In genomic region chr1:42259216-42259977, GRCm38 (mm10) we compare ENCODE assay signal across 13 mouse cellular contexts.
DNase-seq lines count a peak whose midpoint lies in the region; ATAC-seq and TF ChIP-seq lines count a peak whose summit lies in the region.
"Had no signal": no experiment of that assay in that cellular context is flagged by ENCODE, and none has a peak within 500 bp of the region (broad histone marks: within the 10 kb centered on the region; RNA-seq: fewer than 3 reads in every experiment).

No protein-coding gene starts in this region.

- peak overlapping the region; percentile 23 for H3K4me2 ChIP-seq in midbrain, postnatal 0 days (ENCODE audit: low read depth, low read length, poor library complexity, severe bottlenecking)
- H3K4me2 ChIP-seq: embryonic facial prominence, embryonic 12.5 days had no signal

- 56% methylated on average over 13 of the region's 13 CpGs for WGBS in hindbrain, embryonic 10.5 days
- WGBS in midbrain, postnatal 0 days, result 27% methylated on average over 12 of the region's 13 CpGs

- H3K9ac ChIP-seq in midbrain, postnatal 0 days (replicated peaks; ENCODE audit: low read length, poor library complexity, severe bottlenecking), result no peak overlapping the region
- H3K9ac ChIP-seq: embryonic facial prominence, embryonic 12.5 days had no signal

- intact Hi-C loops in left cerebral cortex, adult 2 months (cut with DNase I), result loop anchor here (2.0 to 10.0 kb wide), 7 partner anchors 278 to 1375 kb away; no protein-coding TSS in a partner anchor
- intact Hi-C loops in left cerebral cortex, postnatal 14 days (cut with DNase I), result loop anchor here (2.0 to 5.0 kb wide), 3 partner anchors 363 to 447 kb away; no protein-coding TSS in a partner anchor

- peaks cover 76% of the 10 kb centered on the region for H3K4me1 ChIP-seq in hindbrain, embryonic 10.5 days (replicated peaks)
- H3K4me1 ChIP-seq in midbrain, postnatal 0 days (ENCODE audit: insufficient read depth, low read length), result peaks cover 6% of the 10 kb centered on the region; the same call in 1 of the 2 replicates

- no peak for DNase-seq in left cerebral cortex, adult 2 months (ENCODE audit: extremely low spot score in 1 of 2, low spot score in 2 of 2)
- no peak for DNase-seq in left cerebral cortex, postnatal 14 days (ENCODE audit: low spot score in 2 of 2)
- peak; percentile 68 for DNase-seq in embryo, embryonic 11 days
- no peak for DNase-seq in hindbrain, embryonic 10.5 days (ENCODE audit: low spot score)
- no peak for DNase-seq in midbrain, postnatal 0 days (ENCODE audit: low spot score)
- DNase-seq in layer of hippocampus, adult 8-10 months (ENCODE audit: low spot score in 2 of 2), result no peak
- no peak for DNase-seq in ovary, postnatal 36 days (ENCODE audit: low spot score)
- DNase-seq: gastrocnemius, postnatal 25 days; heart, postnatal 36 days; lung, adult 18-20 months; spleen, adult 18-20 months; thymus, postnatal 36 days had no signal

- H3K27ac ChIP-seq in left cerebral cortex, adult 2 months, result peak overlapping the region; percentile 92
- H3K27ac ChIP-seq in hindbrain, embryonic 10.5 days, result peak overlapping the region; percentile 90
- H3K27ac ChIP-seq in midbrain, postnatal 0 days (ENCODE audit: low read depth, low read length), result peak overlapping the region; percentile 69
- H3K27ac ChIP-seq: embryonic facial prominence, embryonic 12.5 days had no signal

- TF ChIP-seq CTCF in left cerebral cortex, adult 2 months (IDR thresholded peaks at IDR 0.05), result no peak
- TF ChIP-seq CTCF in midbrain, postnatal 0 days (IDR thresholded peaks at IDR 0.05), result no peak

- peak overlapping the region; percentile 1; the same call in 1 of the 2 replicates for H3K4me3 ChIP-seq in left cerebral cortex, adult 2 months
- no peak overlapping the region; the same call in 1 of the 2 replicates for H3K4me3 ChIP-seq in hindbrain, embryonic 10.5 days
- H3K4me3 ChIP-seq in midbrain, postnatal 0 days (ENCODE audit: low read depth, low read length), result no peak overlapping the region
- H3K4me3 ChIP-seq: embryonic facial prominence, embryonic 12.5 days had no signal

- no peak for ATAC-seq in midbrain, postnatal 0 days (ENCODE audit: low FRiP score)

- H3K9me3 ChIP-seq in hindbrain, embryonic 10.5 days, result no peaks in the 10 kb centered on the region
- H3K9me3 ChIP-seq in midbrain, postnatal 0 days (ENCODE audit: low read length), result no peaks in the 10 kb centered on the region
- H3K9me3 ChIP-seq: embryonic facial prominence, embryonic 12.5 days had no signal

- H3K27me3 ChIP-seq in hindbrain, embryonic 10.5 days (ENCODE audit: insufficient read depth, poor library complexity, severe bottlenecking), result no peaks in the 10 kb centered on the region; the same call in 1 of the 2 replicates
- no peaks in the 10 kb centered on the region for H3K27me3 ChIP-seq in midbrain, postnatal 0 days (ENCODE audit: insufficient read depth, low read length)
- H3K27me3 ChIP-seq: embryonic facial prominence, embryonic 12.5 days had no signal

- H3K36me3 ChIP-seq in hindbrain, embryonic 10.5 days, result no peaks in the 10 kb centered on the region
- no peaks in the 10 kb centered on the region for H3K36me3 ChIP-seq in midbrain, postnatal 0 days (ENCODE audit: insufficient read depth, low read length)
- H3K36me3 ChIP-seq: embryonic facial prominence, embryonic 12.5 days had no signal
